Mouse (Mus musculus) CH12.LX (cell line): ENCODE measurements at regions not wholly inside any gene's neighbourhood (a gene's known extent, or its start where the extent isn't known, plus 50 kb on each side); places are given as distances from the start of the nearest gene placed in this dataset.

Experiments
- DNase-seq: peaks from one replicate; pipeline ENCODE4 v3.0.0-alpha.2; 2013; ENCODE audit errors: extremely low read depth
- H3K27ac ChIP-seq: 2 replicates; pipeline ENCODE4 v1.5.1; 2012; ENCODE audit warnings: low read depth, mild to moderate bottlenecking, control low read depth, moderate library complexity; ENCODE audit not compliant: insufficient read depth
- H3K27me3 ChIP-seq: replicated peaks from 2 replicates; pipeline ENCODE3; 2012; ENCODE audit warnings: inconsistent platforms
- H3K36me3 ChIP-seq, 2 experiments: replicated peaks in 1 of 2; 2 replicates each; pipeline versions ENCODE3 to v1.6.1; 2012; ENCODE audit warnings: inconsistent platforms in 1 of 2, low read length in 1 of 2, mild to moderate bottlenecking in 1 of 2, mixed read lengths in 1 of 2, moderate library complexity in 1 of 2; ENCODE audit not compliant: control insufficient read depth in 1 of 2, insufficient read depth in 1 of 2
- H3K4me1 ChIP-seq, 2 experiments: 2 replicates each; pipeline ENCODE4 v1.6.1; 2012; ENCODE audit warnings: inconsistent platforms in 1 of 2, moderate library complexity in 1 of 2; ENCODE audit not compliant: insufficient read depth in 2 of 2, control insufficient read depth in 1 of 2
- H3K4me2 ChIP-seq: 2 replicates; pipeline ENCODE4 v1.6.1; 2012; ENCODE audit warnings: low read depth, mild to moderate bottlenecking, control low read depth; ENCODE audit not compliant: poor library complexity, insufficient read depth, severe bottlenecking
- H3K4me3 ChIP-seq, 3 experiments: fragments of 150-350 bp in 1 of 3; sonication (generic) in 1 of 3; replicated peaks in 1 of 3; 2 replicates each; pipeline versions ENCODE3 to v1.5.1; 2011 to 2012; ENCODE audit warnings: low read depth in 2 of 3, low read length in 2 of 3, mild to moderate bottlenecking in 2 of 3, moderate library complexity in 2 of 3, control low read depth in 1 of 3, improper control_type of control experiment in 1 of 3, inconsistent platforms in 1 of 3, mixed read lengths in 1 of 3; ENCODE audit not compliant: poor library complexity in 1 of 3
- H3K79me2 ChIP-seq: replicated peaks from 2 replicates; pipeline ENCODE4 v1.6.1; 2012; ENCODE audit warnings: mild to moderate bottlenecking, moderate library complexity; ENCODE audit not compliant: control insufficient read depth, poor library complexity, insufficient read depth, severe bottlenecking; ENCODE audit errors: extremely low read depth
- H3K9ac ChIP-seq: 2 replicates; pipeline ENCODE4 v1.6.1; 2012; ENCODE audit warnings: low read depth, mild to moderate bottlenecking, control low read depth, moderate library complexity; ENCODE audit not compliant: insufficient read depth
- H3K9me3 ChIP-seq: replicated peaks from 2 replicates; pipeline ENCODE3; 2012; ENCODE audit warnings: low read length, inconsistent platforms, mixed read lengths
- BHLHE40 ChIP-seq: IDR thresholded peaks from 2 replicates; pipeline ENCODE4 v1.6.1; 2011; ENCODE audit warnings: mild to moderate bottlenecking, low read depth, low read length, improper control_type of control experiment
- CHD1 ChIP-seq: IDR thresholded peaks from 2 replicates; pipeline ENCODE4 v1.6.1; 2012; ENCODE audit warnings: low read depth, low read length, improper control_type of control experiment, inconsistent platforms
- CHD2 ChIP-seq: IDR thresholded peaks from 2 replicates; pipeline ENCODE4 v1.6.1; 2011; ENCODE audit warnings: low read length, improper control_type of control experiment
- E2F4 ChIP-seq: IDR thresholded peaks from 2 replicates; pipeline ENCODE4 v1.6.1; 2011; ENCODE audit warnings: low read depth, low read length, improper control_type of control experiment; ENCODE audit not compliant: insufficient replicate concordance
- ELF1 ChIP-seq: IDR thresholded peaks from 2 replicates; pipeline ENCODE4 v1.6.1; 2014; ENCODE audit warnings: low read depth, mild to moderate bottlenecking, inconsistent platforms, low read length, improper control_type of control experiment
- GABPA ChIP-seq: IDR thresholded peaks from 2 replicates; pipeline ENCODE4 v1.6.1; 2012; ENCODE audit warnings: low read depth, low read length, improper control_type of control experiment, inconsistent platforms; ENCODE audit not compliant: insufficient replicate concordance
- HCFC1 ChIP-seq: IDR thresholded peaks from 2 replicates; pipeline ENCODE4 v1.6.1; 2012; ENCODE audit warnings: low read depth, mild to moderate bottlenecking, inconsistent platforms, low read length, improper control_type of control experiment
- IRF4 ChIP-seq: IDR thresholded peaks from 2 replicates; pipeline ENCODE4 v1.6.1; 2014; ENCODE audit warnings: low read depth, mild to moderate bottlenecking, inconsistent platforms, low read length, improper control_type of control experiment
- JUN ChIP-seq: IDR thresholded peaks from 2 replicates; pipeline ENCODE4 v1.6.1; 2011; ENCODE audit warnings: low read depth, mild to moderate bottlenecking, low read length, improper control_type of control experiment, moderate library complexity; ENCODE audit not compliant: insufficient read depth
- MAFK ChIP-seq: IDR thresholded peaks from 2 replicates; pipeline ENCODE4 v1.6.1; 2011; ENCODE audit warnings: low read length, improper control_type of control experiment; ENCODE audit not compliant: insufficient replicate concordance
- MAZ ChIP-seq: IDR thresholded peaks from 2 replicates; pipeline ENCODE4 v1.6.1; 2012; ENCODE audit warnings: low read depth, mild to moderate bottlenecking, inconsistent platforms, low read length, improper control_type of control experiment, moderate library complexity
- MXI1 ChIP-seq: IDR thresholded peaks from 2 replicates; pipeline ENCODE4 v1.6.1; 2011; ENCODE audit warnings: mild to moderate bottlenecking, low read depth, low read length, improper control_type of control experiment
- MYC ChIP-seq: IDR thresholded peaks from 2 replicates; pipeline ENCODE4 v1.6.1; 2011; ENCODE audit warnings: low read depth, mild to moderate bottlenecking, improper control_type of control experiment, low read length
- NRF1 ChIP-seq: IDR thresholded peaks from 2 replicates; pipeline ENCODE4 v1.6.1; 2014; ENCODE audit warnings: low read depth, mild to moderate bottlenecking, inconsistent platforms, low read length, improper control_type of control experiment, moderate library complexity
- PAX5 ChIP-seq: IDR thresholded peaks from 2 replicates; pipeline ENCODE4 v1.6.1; 2012; ENCODE audit warnings: low read length, inconsistent platforms, mixed read lengths
- RAD21 ChIP-seq: IDR thresholded peaks from 2 replicates; pipeline ENCODE4 v1.6.1; 2011; ENCODE audit warnings: low read depth, mild to moderate bottlenecking, low read length, improper control_type of control experiment, moderate library complexity
- RCOR1 ChIP-seq: conservative IDR thresholded peaks from 2 replicates; pipeline ENCODE4 v1.6.1; 2012; ENCODE audit warnings: low read depth, mild to moderate bottlenecking, inconsistent platforms, low read length, improper control_type of control experiment
- TBP ChIP-seq: conservative IDR thresholded peaks from 2 replicates; pipeline ENCODE4 v1.6.1; 2011; ENCODE audit warnings: low read depth, low read length, improper control_type of control experiment
- UBTF ChIP-seq: IDR thresholded peaks from 2 replicates; pipeline ENCODE4 v1.6.1; 2012; ENCODE audit warnings: low read depth, mild to moderate bottlenecking, inconsistent platforms, low read length, improper control_type of control experiment, moderate library complexity
- USF2 ChIP-seq: conservative IDR thresholded peaks from 2 replicates; pipeline ENCODE4 v1.6.1; 2011; ENCODE audit warnings: low read depth, low read length, improper control_type of control experiment
- ZKSCAN1 ChIP-seq: IDR thresholded peaks from 2 replicates; pipeline ENCODE4 v1.6.1; 2012; ENCODE audit warnings: low read depth, inconsistent platforms, low read length, improper control_type of control experiment, borderline replicate concordance
- ZNF384 ChIP-seq: IDR thresholded peaks from 2 replicates; pipeline ENCODE4 v1.6.1; 2012; ENCODE audit warnings: low read depth, low read length, improper control_type of control experiment, inconsistent platforms
- dilution Hi-C: fragments of 300-500 bp; cut with MboI; formaldehyde crosslinking; loops from 2 replicates; pipeline ENCODE4 v1.14.3; 2020; ENCODE audit warnings: low sequenced_read_pairs; ENCODE audit not compliant: extremely low pct_unique_long_range_greater_than_20kb, extremely low pct_ligation_motif_present
- in situ Hi-C: fragments of 300-500 bp; cut with MboI; formaldehyde crosslinking; loops from 3 replicates; pipeline ENCODE4 v1.14.3; 2019; ENCODE audit warnings: low sequenced_read_pairs, low pct_ligation_motif_present, low pct_unique_long_range_greater_than_20kb, mixed read lengths

- Histone ChIP-seq H3K4me3 (no peak overlapping the region), H3K36me3 (no peaks in the 10 kb centered on the region), H3K27me3 (no peaks in the 10 kb centered on the region), H3K4me1 (no peaks in the 10 kb centered on the region), H3K4me2 (no peak overlapping the region), H3K9me3 (no peaks in the 10 kb centered on the region), H3K9ac (no peak overlapping the region), H3K27ac (no peak overlapping the region)
- in situ Hi-C loops, result no loop called here
- DNase-seq, result no peak
- dilution Hi-C loops, result no loop called here
- no peak for TF ChIP-seq ZNF384
- no peak for TF ChIP-seq MAFK
- TF ChIP-seq ZKSCAN1, result no peak
- no peak for TF ChIP-seq HCFC1
- TF ChIP-seq IRF4, result no peak
- no peak for TF ChIP-seq MXI1
- no peak for TF ChIP-seq MAZ
- TF ChIP-seq RCOR1, result no peak
- no peak for TF ChIP-seq GABPA
- no peak for TF ChIP-seq PAX5
- no peak for TF ChIP-seq ELF1
- no peak for TF ChIP-seq NRF1
- no peak for TF ChIP-seq CHD1
- no peak for TF ChIP-seq JUN
- TF ChIP-seq BHLHE40, result no peak
- TF ChIP-seq, all 38 proteins: peak for 0
- no peaks in the 10 kb centered on the region for H3K79me2 ChIP-seq
These were observed 259.3 kb upstream of the Gm21798 start for GRCm38 (mm10) chr15:64558220-64558619.

- dilution Hi-C loops, result no loop called here
- TF ChIP-seq USF2, result no peak
- no peak for TF ChIP-seq ZKSCAN1
- TF ChIP-seq NRF1, result no peak
- no peak for TF ChIP-seq MYC
- no peak for TF ChIP-seq CHD2
- no peak for TF ChIP-seq MXI1
- no peak for TF ChIP-seq UBTF
- no peak for TF ChIP-seq TBP
- no peak for TF ChIP-seq RAD21
- no peak for TF ChIP-seq E2F4
- TF ChIP-seq, all 38 proteins: peak for 0
- no peaks in the 10 kb centered on the region for H3K9me3 ChIP-seq
- DNase-seq, result no peak
- no peaks in the 10 kb centered on the region for H3K27me3 ChIP-seq
- no peaks in the 10 kb centered on the region for H3K4me1 ChIP-seq
- in situ Hi-C loops, result no loop called here
- H3K79me2 ChIP-seq, result no peaks in the 10 kb centered on the region
- H3K27ac ChIP-seq, result no peak overlapping the region
- H3K4me2 ChIP-seq, result no peak overlapping the region
- no peak overlapping the region for H3K9ac ChIP-seq
- H3K36me3 ChIP-seq, result no peaks in the 10 kb centered on the region
- no peak overlapping the region for H3K4me3 ChIP-seq
These were observed 254.9 kb upstream of the Gm21798 start for GRCm38 (mm10) chr15:64562431-64563111.
